Mouse (Mus musculus): Measurements from ENCODE around the gene Olfr794. TPM values are rescaled to one million over a fixed set of nuclear protein-coding genes. Genes with fewer than 3 reads are reported as not detected.

Olfr794 gene
- polyA plus RNA-seq (2012; rRNA removed) = not detected in 2 replicates

DNA sequence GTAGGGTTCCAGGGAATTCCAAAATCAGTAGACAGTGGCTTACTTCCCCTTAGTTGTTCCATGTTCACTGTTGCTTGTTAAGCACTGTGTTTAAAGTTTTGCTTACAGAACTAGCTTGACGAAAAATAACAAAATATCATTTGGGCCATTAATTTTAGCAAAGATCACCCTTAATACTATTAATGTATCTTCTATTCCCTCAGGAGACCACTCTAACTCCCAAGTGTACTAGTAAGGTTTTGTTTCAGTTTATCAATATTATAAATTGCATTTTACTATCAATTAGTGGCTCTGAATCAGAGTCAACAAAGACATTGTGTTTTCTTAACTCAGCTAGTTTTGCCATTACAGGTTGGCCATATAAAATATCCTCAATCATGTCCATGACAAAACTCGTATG, at the start of gene Olfr794:
Gene Olfr794 (plus strand): TSS at position 301 of the 400 bp plus-strand sequence.
- DNase-seq (ENCODE audit: extremely low spot score in 1 of 2, low spot score in 1 of 2) = no peak

GRCm38 (mm10) chr10:129521492-129521891, 46.0 kb upstream of the Olfr794 start, which contains the start of gene Olfr791:
TSS of gene Olfr791 (plus strand) at chr10:129521792.
- DNase-seq (ENCODE audit: extremely low spot score in 1 of 2, low spot score in 1 of 2) = no peak

GRCm38 (mm10) chr10:129538862-129539261, 28.6 kb upstream of the Olfr794 start, which contains the start of gene Olfr792:
TSS of gene Olfr792 (plus strand) at chr10:129539162.
- no peak for DNase-seq (ENCODE audit: extremely low spot score in 1 of 2, low spot score in 1 of 2)

GRCm38 (mm10) chr10:129549354-129549753, 18.1 kb upstream of the Olfr794 start:
- DNase-seq (ENCODE audit: extremely low spot score in 1 of 2, low spot score in 1 of 2) = peak; percentile 3 to 46

GRCm38 (mm10) chr10:129577066-129577465, 9.6 kb downstream of the Olfr794 start:
- DNase-seq (ENCODE audit: extremely low spot score in 1 of 2, low spot score in 1 of 2) = no peak

DNA sequence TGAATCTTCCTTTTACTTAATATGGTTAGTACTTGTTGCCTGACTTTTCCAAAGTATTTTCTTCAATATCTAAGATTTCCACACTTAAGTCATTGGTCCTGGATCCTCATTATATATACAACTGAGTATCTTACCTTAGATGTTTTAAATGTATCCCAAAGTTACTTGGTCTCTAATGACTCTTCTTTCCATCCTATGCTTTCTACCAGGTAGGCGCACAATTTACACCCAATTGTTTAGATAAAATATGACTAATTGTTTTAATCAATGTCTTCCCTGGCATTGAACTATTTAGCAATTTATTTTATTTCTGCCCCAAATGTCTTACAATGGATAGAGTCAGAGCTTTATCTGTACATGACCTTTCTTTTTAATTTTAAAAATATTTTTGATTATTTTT, 45.0 kb downstream of the Olfr794 start, which contains the start of gene Olfr796:
Gene Olfr796 (minus strand): TSS at position 101 of the 400 bp plus-strand sequence.
- no peak for DNase-seq (ENCODE audit: extremely low spot score in 1 of 2, low spot score in 1 of 2)

GRCm38 (mm10) chr10:129621724-129622123, 54.3 kb downstream of the Olfr794 start:
- no peak for DNase-seq (ENCODE audit: extremely low spot score in 1 of 2, low spot score in 1 of 2)

Other genes starting within 250 kb of the Olfr794 start
- not detected in 2 replicates for gene Olfr780, start 249.5 kb upstream of the Olfr794 start, polyA plus RNA-seq (2012; rRNA removed)
- gene Olfr781, start 238.8 kb upstream of the Olfr794 start, polyA plus RNA-seq (2012; rRNA removed) = not detected in 2 replicates
- gene Olfr782, start 218.8 kb upstream of the Olfr794 start, polyA plus RNA-seq (2012; rRNA removed) = not detected in 2 replicates
- 0.08 and 0.17 TPM in 2 replicates for gene Olfr784, start 183.6 kb upstream of the Olfr794 start, polyA plus RNA-seq (2012; rRNA removed)
- not detected in 2 replicates for gene Olfr785, start 162.2 kb upstream of the Olfr794 start, polyA plus RNA-seq (2012; rRNA removed)
- 0.15 TPM in 1 of 2 replicates, not detected in the other for gene Olfr786, start 140.3 kb upstream of the Olfr794 start, polyA plus RNA-seq (2012; rRNA removed)
- gene Olfr787, start 105.8 kb upstream of the Olfr794 start, polyA plus RNA-seq (2012; rRNA removed) = not detected in 2 replicates
- 0.11 TPM in 1 of 2 replicates, not detected in the other for gene Olfr788, start 96.7 kb upstream of the Olfr794 start, polyA plus RNA-seq (2012; rRNA removed)
- not detected in 2 replicates for gene Olfr789, start 82.9 kb upstream of the Olfr794 start, polyA plus RNA-seq (2012; rRNA removed)
- gene Olfr790, start 69.2 kb upstream of the Olfr794 start, polyA plus RNA-seq (2012; rRNA removed) = not detected in 2 replicates
- not detected in 2 replicates for gene Olfr791, start 45.9 kb upstream of the Olfr794 start, polyA plus RNA-seq (2012; rRNA removed)
- 0.04 TPM in 1 of 2 replicates, not detected in the other for gene Olfr792, start 28.5 kb upstream of the Olfr794 start, polyA plus RNA-seq (2012; rRNA removed)
- gene Olfr796, start 44.9 kb downstream of the Olfr794 start, polyA plus RNA-seq (2012; rRNA removed) = not detected in 2 replicates
- gene Olfr798, start 60.3 kb downstream of the Olfr794 start, polyA plus RNA-seq (2012; rRNA removed) = not detected in 2 replicates
- gene Olfr799, start 69.8 kb downstream of the Olfr794 start, polyA plus RNA-seq (2012; rRNA removed) = not detected in 2 replicates
- not detected in 2 replicates for gene Olfr800, start 90.0 kb downstream of the Olfr794 start, polyA plus RNA-seq (2012; rRNA removed)
- 0.04 TPM in 1 of 2 replicates, not detected in the other for gene Olfr801, start 106.2 kb downstream of the Olfr794 start, polyA plus RNA-seq (2012; rRNA removed)
- gene Olfr802, start 120.5 kb downstream of the Olfr794 start, polyA plus RNA-seq (2012; rRNA removed) = not detected in 2 replicates
- gene Olfr803, start 126.6 kb downstream of the Olfr794 start, polyA plus RNA-seq (2012; rRNA removed) = not detected in 2 replicates
- not detected in 2 replicates for gene Olfr804, start 135.6 kb downstream of the Olfr794 start, polyA plus RNA-seq (2012; rRNA removed)
- not detected in 2 replicates for gene Olfr805, start 161.7 kb downstream of the Olfr794 start, polyA plus RNA-seq (2012; rRNA removed)
- not detected in 2 replicates for gene Olfr806, start 174.3 kb downstream of the Olfr794 start, polyA plus RNA-seq (2012; rRNA removed)
- gene Olfr807, start 190.1 kb downstream of the Olfr794 start, polyA plus RNA-seq (2012; rRNA removed) = not detected in 2 replicates
- not detected in 2 replicates for gene Olfr808, start 197.8 kb downstream of the Olfr794 start, polyA plus RNA-seq (2012; rRNA removed)
- gene Olfr809, start 207.0 kb downstream of the Olfr794 start, polyA plus RNA-seq (2012; rRNA removed) = not detected in 2 replicates
- gene Olfr810, start 227.3 kb downstream of the Olfr794 start, polyA plus RNA-seq (2012; rRNA removed) = not detected in 2 replicates
- gene Olfr811, start 236.7 kb downstream of the Olfr794 start, polyA plus RNA-seq (2012; rRNA removed) = not detected in 2 replicates

All from frontal cortex, adult 2 months (tissue).